Mouse (Mus musculus) myocyte (in vitro differentiated cells): Measurements from ENCODE around the gene Lzic.
A peak's percentile ranks its signal among the peaks of the same experiment; 100 is the strongest.

ENCODE experiments used
- MAX ChIP-seq: IDR thresholded peaks from one replicate; pipeline ENCODE4 v1.6.1; 2011; ENCODE audit warnings: low read depth, mild to moderate bottlenecking, control low read depth
- MYOD1 ChIP-seq, 3 experiments: IDR thresholded peaks; one replicate each; pipeline ENCODE4 v1.6.1; 2011; ENCODE audit warnings: control low read depth in 2 of 3, low read depth in 2 of 3, mild to moderate bottlenecking in 2 of 3, moderate library complexity in 1 of 3; ENCODE audit not compliant: insufficient read length in 2 of 3, control insufficient read depth in 1 of 3

GRCm38 (mm10) chr4:149539441-149539840 lies 54.4 kb downstream of the Lzic start:
- TF ChIP-seq MAX: no peak
- peak in 1 of 3 experiments; percentile 3 for TF ChIP-seq MYOD1 (IDR thresholded peaks at IDR 0.05; ENCODE audit: control insufficient read depth in 1 of 3, insufficient read length in 2 of 3, low read depth in 2 of 3)
